Mouse (Mus musculus) hindbrain, embryonic 15.5 days (tissue): ENCODE measurements around the gene Lrmp. TPM values are rescaled to one million over a fixed set of nuclear protein-coding genes. Genes with fewer than 3 reads are reported as not detected.

ENCODE experiments used
- ATAC-seq: fragments of 200-750 bp; cut with Nextera tagmentation; 2 replicates; pipeline ENCODE4 v1.8.0; 2017; ENCODE audit warnings: low read depth, moderate number of reproducible peaks, moderate TSS enrichment; ENCODE audit not compliant: low FRiP score
- H3K27ac ChIP-seq: fragments of 300-500 bp; sonication (generic); replicated peaks from 2 replicates; pipeline ENCODE4 v1.5.1; 2015; ENCODE audit warnings: mild to moderate bottlenecking, inconsistent platforms
- H3K27me3 ChIP-seq: fragments of 300-500 bp; sonication (generic); 2 replicates; pipeline ENCODE4 v1.6.1; 2015; ENCODE audit warnings: control low read depth, inconsistent platforms
- H3K36me3 ChIP-seq: fragments of 300-500 bp; sonication (generic); 2 replicates; pipeline ENCODE4 v1.6.1; 2015; ENCODE audit warnings: control low read depth, inconsistent platforms
- H3K4me1 ChIP-seq: fragments of 300-500 bp; sonication (generic); replicated peaks from 2 replicates; pipeline ENCODE4 v1.6.1; 2015; ENCODE audit warnings: control low read depth, inconsistent platforms
- H3K4me2 ChIP-seq: fragments of 300-500 bp; sonication (generic); 2 replicates; pipeline ENCODE4 v1.6.1; 2015; ENCODE audit warnings: moderate library complexity, mild to moderate bottlenecking, inconsistent platforms
- H3K4me3 ChIP-seq: fragments of 300-500 bp; sonication (generic); 2 replicates; pipeline ENCODE4 v1.5.1; 2015; ENCODE audit warnings: mild to moderate bottlenecking, inconsistent platforms
- H3K9ac ChIP-seq: fragments of 300-500 bp; sonication (generic); 2 replicates; pipeline ENCODE4 v1.6.1; 2015; ENCODE audit warnings: inconsistent platforms
- H3K9me3 ChIP-seq: fragments of 300-500 bp; sonication (generic); 2 replicates; pipeline ENCODE4 v1.6.1; 2016; ENCODE audit warnings: control low read depth, inconsistent platforms
- WGBS: fragments of 180-500 bp; shearing (Covaris S2); methylation state at CpG from one replicate; pipeline ENCODE4 v1.1.7; 2015; 5-methylcytosine and 5-hydroxymethylcytosine counted together
- polyA plus RNA-seq: library from polyadenylated mRNA; unstranded; fragments of >200 nt; fragmentation: Nextera tagmentation; extraction: Ambion mirVana; gene quantifications from 2 replicates; pipeline ENCODE4 v1.2.1, GENCODE M21; 2015

Gene Lrmp
- polyA plus RNA-seq, 1 experiment from 2014 or later, result 0.75 TPM

DNA sequence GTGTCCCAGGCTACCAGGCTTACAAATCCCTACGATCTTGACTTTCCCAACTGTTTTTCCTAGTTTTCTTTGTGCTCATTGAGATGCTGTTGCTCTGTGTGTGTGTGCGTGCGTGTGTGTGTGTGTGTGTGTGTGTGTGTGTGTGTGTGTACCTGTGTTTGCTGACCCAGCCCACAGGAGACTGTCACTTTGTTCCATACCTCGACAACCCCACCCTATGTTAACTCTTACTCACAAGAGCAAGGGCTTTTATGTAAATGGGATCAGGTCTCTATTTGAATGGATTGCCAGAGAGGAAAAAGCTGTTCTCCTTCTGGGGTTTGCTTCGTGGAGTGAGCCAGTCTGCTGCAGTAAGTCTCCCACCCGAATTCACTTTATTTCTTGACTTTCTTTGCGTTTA, 29.7 kb downstream of the Lrmp start:
- no peak for ATAC-seq
- Histone ChIP-seq H3K27me3 (peaks cover 4% of the 10 kb centered on the region; the same call in 1 of the 2 replicates), H3K36me3 (no peaks in the 10 kb centered on the region), H3K4me2 (no peak overlapping the region), H3K27ac (no peak overlapping the region), H3K4me3 (no peak overlapping the region), H3K9ac (no peak overlapping the region), H3K4me1 (no peaks in the 10 kb centered on the region), H3K9me3 (no peaks in the 10 kb centered on the region)
- WGBS, result 73% methylated on average over 7 of the region's 7 CpGs

DNA sequence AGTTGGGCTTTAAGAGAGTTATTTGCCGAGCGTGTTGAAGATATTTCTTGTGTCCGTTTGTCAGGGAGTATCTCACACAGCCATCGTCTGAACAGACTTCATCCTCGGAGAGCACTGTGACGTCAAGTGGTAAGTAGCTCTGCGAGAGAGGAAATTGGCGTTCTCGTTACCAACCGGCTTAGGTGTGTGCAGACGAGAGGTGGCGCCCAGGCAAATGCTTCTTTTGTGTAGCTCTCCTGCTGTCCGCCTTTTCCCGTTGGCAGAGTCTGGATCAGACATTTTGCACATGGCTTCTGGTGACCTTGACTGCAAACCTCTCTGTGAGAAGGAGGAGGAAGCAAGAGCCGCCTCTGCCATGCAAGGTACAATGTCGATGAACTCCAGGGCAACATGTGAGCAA, 32.3 kb downstream of the Lrmp start:
- Histone ChIP-seq H3K9me3 (no peaks in the 10 kb centered on the region), H3K9ac (no peak overlapping the region), H3K4me3 (no peak overlapping the region), H3K4me1 (no peaks in the 10 kb centered on the region), H3K4me2 (no peak overlapping the region), H3K27me3 (peaks cover 4% of the 10 kb centered on the region; the same call in 1 of the 2 replicates), H3K27ac (no peak overlapping the region), H3K36me3 (no peaks in the 10 kb centered on the region)
- ATAC-seq, result no peak
- 87% methylated on average over 16 of the region's 16 CpGs for WGBS

GRCm38 (mm10) chr6:145149054-145149453, 33.6 kb downstream of the Lrmp start:
- no peaks in the 10 kb centered on the region for H3K4me1 ChIP-seq
- no peak for ATAC-seq
- H3K4me3 ChIP-seq, result no peak overlapping the region
- H3K36me3 ChIP-seq, result no peaks in the 10 kb centered on the region
- H3K27ac ChIP-seq, result no peak overlapping the region
- whole genome bisulfite sequencing, result 45% methylated on average over 9 of the region's 9 CpGs
- no peak overlapping the region for H3K9ac ChIP-seq
- H3K27me3 ChIP-seq, result no peaks in the 10 kb centered on the region
- H3K4me2 ChIP-seq, result no peak overlapping the region
- no peaks in the 10 kb centered on the region for H3K9me3 ChIP-seq

- no peak overlapping the region for H3K27ac ChIP-seq
- H3K36me3 ChIP-seq, result no peaks in the 10 kb centered on the region
- no peak overlapping the region for H3K9ac ChIP-seq
- no peak for ATAC-seq
- 71% methylated on average over 4 of the region's 4 CpGs for WGBS
- H3K27me3 ChIP-seq, result no peaks in the 10 kb centered on the region
- H3K4me3 ChIP-seq, result no peak overlapping the region
- no peak overlapping the region for H3K4me2 ChIP-seq
- H3K4me1 ChIP-seq, result no peaks in the 10 kb centered on the region
- no peaks in the 10 kb centered on the region for H3K9me3 ChIP-seq
Observed at GRCm38 (mm10) chr6:145158619-145159018, 43.2 kb downstream of the Lrmp start.

DNA sequence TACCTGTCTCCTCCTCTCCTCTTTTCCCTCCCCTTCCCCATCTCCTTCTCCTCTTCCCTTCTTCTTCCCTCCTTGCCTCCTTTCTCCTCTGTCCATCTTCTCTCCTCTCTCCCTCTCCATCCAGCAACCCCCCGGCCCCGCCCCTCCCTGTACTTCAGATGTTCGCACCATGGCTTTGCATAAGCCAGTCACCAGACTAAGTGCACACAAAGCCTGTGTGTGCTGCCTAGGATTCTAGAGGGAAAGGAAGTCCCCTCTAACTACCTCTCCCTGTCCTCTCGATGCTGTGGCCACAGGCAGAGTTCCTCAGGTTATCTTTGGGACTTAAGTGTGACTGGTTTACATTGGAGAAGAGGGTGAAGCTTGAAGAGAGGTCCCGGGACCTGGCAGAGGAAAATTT, 45.1 kb downstream of the Lrmp start:
- 77% methylated on average over 5 of the region's 5 CpGs for WGBS
- H3K4me3 ChIP-seq, result no peak overlapping the region
- no peak overlapping the region for H3K4me2 ChIP-seq
- no peaks in the 10 kb centered on the region for H3K27me3 ChIP-seq
- no peak overlapping the region for H3K9ac ChIP-seq
- no peaks in the 10 kb centered on the region for H3K9me3 ChIP-seq
- no peaks in the 10 kb centered on the region for H3K4me1 ChIP-seq
- ATAC-seq, result no peak
- no peaks in the 10 kb centered on the region for H3K36me3 ChIP-seq
- no peak overlapping the region for H3K27ac ChIP-seq

- no peak overlapping the region for H3K9ac ChIP-seq
- ATAC-seq, result no peak
- H3K4me1 ChIP-seq, result peaks cover 12% of the 10 kb centered on the region
- H3K36me3 ChIP-seq, result no peaks in the 10 kb centered on the region
- H3K4me3 ChIP-seq, result no peak overlapping the region
- H3K4me2 ChIP-seq, result no peak overlapping the region
- no peak overlapping the region for H3K27ac ChIP-seq
- WGBS, result 71% methylated on average over 14 of the region's 14 CpGs
- no peaks in the 10 kb centered on the region for H3K9me3 ChIP-seq
- peaks cover 11% of the 10 kb centered on the region for H3K27me3 ChIP-seq
Observed at GRCm38 (mm10) chr6:145171892-145172606, 56.6 kb downstream of the Lrmp start.

DNA sequence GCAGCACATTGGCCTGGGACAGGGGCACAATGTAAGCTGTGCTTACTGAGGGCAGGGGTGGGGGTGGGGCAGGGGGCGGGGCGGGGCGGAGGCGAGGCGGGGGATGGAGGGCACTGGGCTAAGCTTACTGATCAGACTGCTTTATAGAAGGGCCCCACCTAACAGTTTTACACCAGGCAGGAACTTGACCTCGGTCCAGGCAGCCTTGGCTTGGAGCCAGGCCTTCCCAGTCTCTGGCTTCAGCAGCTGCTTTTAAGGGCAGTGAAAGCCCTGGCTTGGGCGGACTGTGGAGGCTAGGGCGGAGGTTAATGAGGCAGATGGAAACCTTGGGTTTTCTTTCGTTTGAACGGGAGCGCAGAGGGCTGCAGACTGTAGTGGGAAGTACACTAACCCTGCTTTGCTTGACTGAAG, 58.3 kb downstream of the Lrmp start:
- H3K9me3 ChIP-seq, result no peaks in the 10 kb centered on the region
- no peak overlapping the region for H3K27ac ChIP-seq
- H3K4me1 ChIP-seq, result peaks cover 12% of the 10 kb centered on the region
- ATAC-seq, result peak; percentile 80
- no peak overlapping the region for H3K4me3 ChIP-seq
- 9% methylated on average over 10 of the region's 11 CpGs for WGBS
- 0 out of 2 replicates have a peak overlapping the region, but pooled peaks have one; percentile 6 for H3K4me2 ChIP-seq
- H3K9ac ChIP-seq, result no peak overlapping the region
- peaks cover 11% of the 10 kb centered on the region for H3K27me3 ChIP-seq
- H3K36me3 ChIP-seq, result no peaks in the 10 kb centered on the region

DNA sequence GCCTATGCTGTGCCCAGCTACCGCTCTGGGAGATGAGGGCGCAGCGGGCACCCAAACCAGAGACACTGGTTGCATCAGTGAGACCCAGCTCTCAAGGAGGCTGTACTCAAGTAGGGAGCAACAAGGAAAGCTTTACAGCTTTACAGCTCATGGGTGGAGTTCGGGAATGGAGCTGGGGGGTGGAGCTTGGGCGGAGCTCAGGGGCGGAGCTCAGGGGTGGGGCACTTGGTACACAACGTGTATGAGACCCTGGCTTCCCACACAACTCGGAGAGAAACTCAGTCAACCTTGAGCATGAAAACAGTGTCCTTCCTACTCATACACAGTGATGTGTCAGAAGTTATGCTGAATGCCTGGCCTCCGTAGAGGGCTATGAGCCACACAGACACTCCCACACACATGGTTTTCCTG, 60.1 kb downstream of the Lrmp start:
- Histone ChIP-seq H3K36me3 (no peaks in the 10 kb centered on the region), H3K27ac (no peak overlapping the region), H3K9me3 (no peaks in the 10 kb centered on the region), H3K9ac (no peak overlapping the region), H3K4me3 (no peak overlapping the region), H3K4me1 (peaks cover 12% of the 10 kb centered on the region), H3K27me3 (peaks cover 11% of the 10 kb centered on the region), H3K4me2 (no peak overlapping the region)
- WGBS, result 40% methylated on average over 9 of the region's 9 CpGs
- no peak for ATAC-seq

- Histone ChIP-seq H3K9ac (no peak overlapping the region), H3K4me1 (peaks cover 12% of the 10 kb centered on the region), H3K4me2 (no peak overlapping the region), H3K9me3 (no peaks in the 10 kb centered on the region), H3K4me3 (no peak overlapping the region), H3K27me3 (peaks cover 11% of the 10 kb centered on the region), H3K27ac (no peak overlapping the region), H3K36me3 (no peaks in the 10 kb centered on the region)
- WGBS, result 48% methylated on average over 10 of the region's 10 CpGs
- ATAC-seq, result no peak
Observed at GRCm38 (mm10) chr6:145176474-145176873, 61.0 kb downstream of the Lrmp start.

DNA sequence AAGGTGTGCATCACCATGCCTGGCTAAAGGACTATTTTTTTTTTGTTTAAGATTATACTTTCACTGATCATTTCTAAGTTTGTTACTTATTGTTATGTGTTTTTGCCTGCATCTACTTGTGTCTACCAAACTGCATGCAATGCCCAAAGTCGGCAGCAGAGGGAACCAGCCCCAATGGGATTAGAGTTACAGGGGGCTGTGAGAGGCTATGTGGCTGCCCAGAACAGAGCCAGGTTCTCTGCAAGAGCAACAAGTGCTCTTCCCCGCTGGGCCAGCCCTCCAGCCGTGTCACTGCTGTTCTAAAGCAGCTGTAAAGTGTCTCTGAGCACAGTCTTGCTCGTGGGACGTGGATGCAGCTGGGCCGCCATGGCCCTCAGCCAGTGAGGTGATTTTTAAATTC, 64.2 kb downstream of the Lrmp start:
- WGBS, result 25% methylated on average over 6 of the region's 6 CpGs
- H3K36me3 ChIP-seq, result no peaks in the 10 kb centered on the region
- ATAC-seq, result no peak
- H3K9ac ChIP-seq, result no peak overlapping the region
- no peak overlapping the region for H3K4me2 ChIP-seq
- H3K4me3 ChIP-seq, result no peak overlapping the region
- H3K27me3 ChIP-seq, result peaks cover 11% of the 10 kb centered on the region
- no peak overlapping the region for H3K27ac ChIP-seq
- peaks cover under 1% of the 10 kb centered on the region; the same call in 1 of the 2 replicates for H3K4me1 ChIP-seq
- no peaks in the 10 kb centered on the region for H3K9me3 ChIP-seq

GRCm38 (mm10) chr6:145182044-145182443, 66.6 kb downstream of the Lrmp start:
- H3K4me3 ChIP-seq, result no peak overlapping the region
- H3K36me3 ChIP-seq, result no peaks in the 10 kb centered on the region
- H3K9ac ChIP-seq, result no peak overlapping the region
- no peak overlapping the region for H3K4me2 ChIP-seq
- no peaks in the 10 kb centered on the region for H3K27me3 ChIP-seq
- ATAC-seq, result no peak
- no peaks in the 10 kb centered on the region for H3K9me3 ChIP-seq
- H3K27ac ChIP-seq, result no peak overlapping the region
- WGBS, result 83% methylated on average over 8 of the region's 8 CpGs
- H3K4me1 ChIP-seq, result no peaks in the 10 kb centered on the region

- Histone ChIP-seq H3K36me3 (no peaks in the 10 kb centered on the region), H3K27me3 (no peaks in the 10 kb centered on the region), H3K4me2 (no peak overlapping the region), H3K4me1 (no peaks in the 10 kb centered on the region), H3K9ac (no peak overlapping the region), H3K9me3 (no peaks in the 10 kb centered on the region), H3K4me3 (no peak overlapping the region), H3K27ac (no peak overlapping the region)
- 85% methylated on average over 1 of the region's 1 CpGs for WGBS
- no peak for ATAC-seq
Observed at GRCm38 (mm10) chr6:145186096-145186495, 70.6 kb downstream of the Lrmp start.
